Mouse (Mus musculus) midbrain, embryonic 11.5 days (tissue): ENCODE results near the gene Pglyrp4. TPM values are rescaled to one million over a fixed set of nuclear protein-coding genes. Genes with fewer than 3 reads are reported as not detected.
"Not testable (repeated sequence)": the region's sequence is repeated elsewhere in the genome, so short reads cannot be mapped to it uniquely, and the experiment has no call there.

Experiments used
- ATAC-seq: fragments of 200-750 bp; cut with Nextera tagmentation; 2 replicates; pipeline ENCODE4 v1.8.0; 2017; ENCODE audit warnings: moderate TSS enrichment, moderate library complexity; ENCODE audit not compliant: low FRiP score
- DNase-seq: peaks from one replicate; pipeline ENCODE4 v3.0.0; 2015; ENCODE audit warnings: low spot score; ENCODE audit errors: missing footprints
- H3K27ac ChIP-seq: fragments of 300-500 bp; sonication (generic); 2 replicates; pipeline ENCODE4 v1.5.1; 2014; ENCODE audit warnings: low read depth, low read length
- H3K27me3 ChIP-seq: fragments of 300-500 bp; sonication (generic); 2 replicates; pipeline ENCODE4 v1.6.1; 2014; ENCODE audit warnings: mild to moderate bottlenecking, low read length, moderate library complexity, mixed read lengths; ENCODE audit not compliant: control insufficient read depth, insufficient read depth
- H3K36me3 ChIP-seq: fragments of 300-500 bp; sonication (generic); 2 replicates; pipeline ENCODE4 v1.6.1; 2014; ENCODE audit warnings: mild to moderate bottlenecking, low read length, moderate library complexity, mixed read lengths; ENCODE audit not compliant: control insufficient read depth, insufficient read depth
- H3K4me1 ChIP-seq: fragments of 300-500 bp; sonication (generic); 2 replicates; pipeline ENCODE4 v1.6.1; 2014; ENCODE audit warnings: low read length; ENCODE audit not compliant: control insufficient read depth, insufficient read depth
- H3K4me2 ChIP-seq: fragments of 300-500 bp; sonication (generic); 2 replicates; pipeline ENCODE4 v1.6.1; 2014; ENCODE audit warnings: mild to moderate bottlenecking, moderate library complexity
- H3K4me3 ChIP-seq: fragments of 300-500 bp; sonication (generic); 2 replicates; pipeline ENCODE4 v1.5.1; 2014; ENCODE audit warnings: low read depth, low read length
- H3K9ac ChIP-seq: fragments of 300-500 bp; sonication (generic); 2 replicates; pipeline ENCODE4 v1.6.1; 2014; ENCODE audit warnings: low read length
- H3K9me3 ChIP-seq: fragments of 300-500 bp; sonication (generic); 2 replicates; pipeline ENCODE4 v1.6.1; 2016; ENCODE audit warnings: low read length; ENCODE audit not compliant: control insufficient read depth
- WGBS: fragments of 180-500 bp; shearing (Covaris S2); extraction: QIAGEN DNeasy Blood & Tissue Kit; methylation state at CpG from one replicate; pipeline ENCODE4 v1.1.7; 2014; 5-methylcytosine and 5-hydroxymethylcytosine counted together
- polyA plus RNA-seq: library from polyadenylated mRNA; unstranded; fragments of >200 nt; fragmentation: Nextera tagmentation; extraction: Ambion mirVana; gene quantifications from 2 replicates; pipeline ENCODE4 v1.2.1, GENCODE M21; 2014

Gene Pglyrp4
- polyA plus RNA-seq, 1 experiment from 2014 or later = not detected

DNA sequence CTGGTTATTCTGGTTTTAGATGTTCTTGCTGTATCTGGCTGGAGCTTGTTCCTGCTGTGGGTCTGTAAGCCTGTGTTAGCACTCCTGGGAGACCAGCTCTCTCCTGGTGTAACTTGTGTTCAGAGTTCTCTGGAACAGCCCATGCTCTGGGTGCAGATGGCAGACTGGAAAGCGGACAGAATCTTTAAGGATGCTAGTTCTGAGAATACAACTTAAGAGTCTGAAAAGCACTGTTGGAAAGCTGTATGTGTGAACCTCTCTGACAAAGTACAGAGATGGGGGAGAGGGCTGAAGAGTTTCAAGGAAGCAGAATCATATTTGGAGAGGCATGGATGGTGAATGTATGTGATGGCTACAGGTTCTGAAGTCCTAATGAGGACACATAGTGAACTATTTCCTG lies 23.0 kb downstream of the Pglyrp4 start:
- Histone ChIP-seq H3K9me3 (no peaks in the 10 kb centered on the region), H3K27ac (no peak overlapping the region), H3K4me3 (no peak overlapping the region), H3K36me3 (no peaks in the 10 kb centered on the region), H3K27me3 (no peaks in the 10 kb centered on the region), H3K4me1 (no peaks in the 10 kb centered on the region), H3K4me2 (no peak overlapping the region), H3K9ac (no peak overlapping the region)
- no peak for ATAC-seq
- WGBS = 97% methylated on average over 1 of the region's 1 CpGs
- DNase-seq = no peak

DNA sequence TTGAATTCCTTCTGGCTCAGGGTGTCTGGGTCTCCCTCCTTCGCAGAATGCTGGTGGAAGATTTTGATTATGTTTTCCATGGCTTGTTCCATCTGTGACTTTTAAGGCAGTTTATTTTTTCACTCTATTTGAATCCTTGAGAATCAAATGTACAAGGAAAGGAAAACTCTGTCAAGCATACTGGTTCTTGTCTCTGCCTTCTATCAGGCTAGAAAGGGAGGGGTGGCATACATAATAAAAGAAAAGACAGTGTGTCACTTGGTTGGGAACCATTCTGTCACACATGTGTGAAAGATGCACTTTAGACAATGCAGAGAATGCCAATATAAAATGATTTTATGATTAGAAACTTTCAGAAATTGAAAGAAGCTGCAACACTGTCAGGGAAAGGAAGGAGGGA lies 51.1 kb downstream of the Pglyrp4 start, which contains the start of gene Gm5849:
Gene Gm5849 (minus strand): TSS at position 101 of the 400 bp plus-strand sequence.
- not testable (repeated sequence) for ATAC-seq, DNase-seq

More for the DNA sequence above, 51.1 kb downstream of the Pglyrp4 start, which contains the start of gene Gm5849:
- not testable (repeated sequence) for H3K4me1 ChIP-seq, H3K4me3 ChIP-seq, H3K36me3 ChIP-seq, H3K4me2 ChIP-seq, H3K9me3 ChIP-seq, H3K27ac ChIP-seq, H3K9ac ChIP-seq, H3K27me3 ChIP-seq
- WGBS = 88% methylated on average over 1 of the region's 1 CpGs

Other genes with a start within 250 kb of the Pglyrp4 start
- gene Snapin, start 235.9 kb upstream of the Pglyrp4 start, polyA plus RNA-seq = 70.9 and 77.2 TPM in 2 replicates
- gene Chtop, start 217.4 kb upstream of the Pglyrp4 start, polyA plus RNA-seq = 138 and 146 TPM in 2 replicates
- gene S100a1, start 212.5 kb upstream of the Pglyrp4 start, polyA plus RNA-seq = 6.9 and 8.0 TPM in 2 replicates
- 11.6 and 14.1 TPM in 2 replicates for gene S100a13, start 212.5 kb upstream of the Pglyrp4 start, polyA plus RNA-seq
- gene S100a14, start 200.1 kb upstream of the Pglyrp4 start, polyA plus RNA-seq = not detected in 2 replicates
- gene S100a16, start 189.7 kb upstream of the Pglyrp4 start, polyA plus RNA-seq = 37.2 and 40.0 TPM in 2 replicates
- gene S100a3, start 166.3 kb upstream of the Pglyrp4 start, polyA plus RNA-seq = not detected in 2 replicates
- gene S100a2, start 136.7 kb upstream of the Pglyrp4 start, polyA plus RNA-seq = not detected in 2 replicates
- not detected in 2 replicates for gene Gm42674, start 125.0 kb upstream of the Pglyrp4 start, polyA plus RNA-seq
- gene S100a4, start 123.1 kb upstream of the Pglyrp4 start, polyA plus RNA-seq = 0.34 and 0.50 TPM in 2 replicates
- not detected in 2 replicates for gene S100a5, start 118.4 kb upstream of the Pglyrp4 start, polyA plus RNA-seq
- gene S100a6, start 114.0 kb upstream of the Pglyrp4 start, polyA plus RNA-seq = 24.5 and 25.1 TPM in 2 replicates
- gene S100a7a, start 72.9 kb upstream of the Pglyrp4 start, polyA plus RNA-seq = not detected in 2 replicates
- gene S100a8, start 57.9 kb upstream of the Pglyrp4 start, polyA plus RNA-seq = 2.0 and 2.8 TPM in 2 replicates
- 1.5 and 2.0 TPM in 2 replicates for gene S100a9, start 31.2 kb upstream of the Pglyrp4 start, polyA plus RNA-seq
- gene Gm5849, start 51.0 kb downstream of the Pglyrp4 start, polyA plus RNA-seq = not detected in 2 replicates